Mouse (Mus musculus): ENCODE data around the gene Irf7. TPM values are rescaled to one million over a fixed set of nuclear protein-coding genes. Genes with fewer than 3 reads are reported as not detected.

Irf7 gene
- polyA plus RNA-seq, 2 experiments, result 4.8 to 5.4 TPM

- peak overlapping the region; percentile 60 to 63 for H3K4me3 ChIP-seq (ENCODE audit: insufficient read depth in 1 of 2, low read depth in 2 of 2, low read length in 2 of 2)
- 82% methylated on average over 11 of the region's 11 CpGs for WGBS (ENCODE audit: insufficient replicate concordance)
- no peak for ATAC-seq (ENCODE audit: insufficient read depth)
- peak overlapping the region; percentile 74 for H3K4me2 ChIP-seq (ENCODE audit: low read depth)
- H3K9ac ChIP-seq (replicated peaks), result no peak overlapping the region
- no peaks in the 10 kb centered on the region for H3K9me3 ChIP-seq (ENCODE audit: control insufficient read depth, low read length)
- peaks cover 6% of the 10 kb centered on the region; the same call in 1 of the 2 replicates for H3K36me3 ChIP-seq (replicated peaks; ENCODE audit: control insufficient read depth, insufficient read depth, low read depth)
- TF ChIP-seq EP300 (IDR thresholded peaks at IDR 0.05; ENCODE audit: low read depth), result no peak
- no peak for TF ChIP-seq CTCF (IDR thresholded peaks at IDR 0.05; ENCODE audit: low read depth)
- no peak overlapping the region for H3K27ac ChIP-seq
- H3K27me3 ChIP-seq (ENCODE audit: control insufficient read depth, insufficient read depth, low read length), result no peaks in the 10 kb centered on the region
- H3K4me1 ChIP-seq (replicated peaks; ENCODE audit: control insufficient read depth in 2 of 2, insufficient read depth in 2 of 2, low read length in 1 of 2), result peaks cover 20 to 51% of the 10 kb centered on the region in 2 experiments
- no peak for DNase-seq (ENCODE audit: low read depth in 3 of 3, low spot score in 3 of 3)
These were observed 49.4 kb downstream of the Irf7 start for GRCm38 (mm10) chr7:141216894-141217293.

DNA sequence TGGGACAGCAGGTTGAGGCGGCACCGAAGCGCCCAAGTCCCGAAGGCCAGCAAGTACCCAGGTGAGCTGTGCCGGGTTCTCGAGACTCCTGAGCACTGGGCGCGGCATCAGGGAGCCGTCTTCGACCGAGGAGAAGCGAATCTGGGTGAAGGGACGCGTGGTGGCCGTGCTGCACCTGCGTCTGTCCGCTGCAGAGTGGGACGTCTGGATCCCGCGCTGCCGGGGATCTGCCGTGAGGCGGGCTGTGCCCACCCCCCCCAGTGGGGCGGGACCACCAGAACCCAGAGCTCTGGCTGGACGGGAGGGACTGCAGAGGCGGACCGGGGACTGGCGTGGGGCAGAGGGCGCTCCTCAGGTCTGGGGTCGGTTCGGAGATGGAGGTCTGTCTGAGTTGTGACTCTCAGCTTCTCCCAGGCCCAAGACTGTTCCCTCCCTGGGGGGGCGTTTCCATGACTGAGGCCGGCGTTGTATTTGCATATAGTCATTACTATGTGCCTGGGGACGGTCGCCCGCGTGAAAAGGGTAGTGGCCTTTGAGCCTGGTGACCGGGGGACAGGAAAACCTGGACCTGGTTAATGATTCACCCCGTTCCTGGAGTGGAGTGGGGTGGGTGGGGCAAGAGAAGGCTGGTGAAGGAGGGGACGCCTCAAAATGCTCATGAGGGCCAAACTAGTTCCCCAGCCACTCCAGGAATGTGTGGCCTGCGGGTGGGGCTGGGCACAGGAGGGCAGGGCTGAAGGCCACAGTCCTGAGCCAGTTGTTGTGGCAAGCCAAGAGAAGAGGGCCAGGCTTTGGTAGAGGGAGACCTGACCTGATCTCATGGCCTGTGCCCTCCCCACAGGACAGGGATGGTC, 50.2 kb downstream of the Irf7 start:
- no peak for TF ChIP-seq EP300 (IDR thresholded peaks at IDR 0.05; ENCODE audit: low read depth)
- no peak for TF ChIP-seq CTCF (IDR thresholded peaks at IDR 0.05; ENCODE audit: low read depth)
- peaks cover 18 to 49% of the 10 kb centered on the region in 2 experiments for H3K4me1 ChIP-seq (replicated peaks; ENCODE audit: control insufficient read depth in 2 of 2, insufficient read depth in 2 of 2, low read length in 1 of 2)
- H3K9ac ChIP-seq (replicated peaks), result peak overlapping the region; percentile 64
- 2% methylated on average over 42 of the region's 42 CpGs for WGBS (ENCODE audit: insufficient replicate concordance)
- H3K9me3 ChIP-seq (ENCODE audit: control insufficient read depth, low read length), result no peaks in the 10 kb centered on the region
- peak in 2 of 3 experiments; percentile 49 to 55 for DNase-seq (ENCODE audit: low read depth in 3 of 3, low spot score in 3 of 3)
- no peaks in the 10 kb centered on the region for H3K27me3 ChIP-seq (ENCODE audit: control insufficient read depth, insufficient read depth, low read length)
- H3K4me3 ChIP-seq (ENCODE audit: insufficient read depth in 1 of 2, low read depth in 2 of 2, low read length in 2 of 2), result peak overlapping the region; percentile 60 to 63
- ATAC-seq (ENCODE audit: insufficient read depth), result peak; percentile 51
- H3K4me2 ChIP-seq (ENCODE audit: low read depth), result peak overlapping the region; percentile 74
- H3K36me3 ChIP-seq (replicated peaks; ENCODE audit: control insufficient read depth, insufficient read depth, low read depth), result peaks cover 6% of the 10 kb centered on the region; the same call in 1 of the 2 replicates
- H3K27ac ChIP-seq, result peak overlapping the region; percentile 48

GRCm38 (mm10) chr7:141215101-141215879, 51.0 kb downstream of the Irf7 start, which contains the start of gene Rassf7:
Rassf7 (plus strand) TSS chr7:141215860.
- peak within 1 kb of the TSS; percentile 64 for H3K9ac ChIP-seq (replicated peaks)
- peaks cover 6% of the 10 kb centered on the region; the same call in 1 of the 2 replicates for H3K36me3 ChIP-seq (replicated peaks; ENCODE audit: control insufficient read depth, insufficient read depth, low read depth)
- H3K27ac ChIP-seq, result peak within 1 kb of the TSS; percentile 71
- peak within 1 kb of the TSS; percentile 60 to 63 for H3K4me3 ChIP-seq (ENCODE audit: insufficient read depth in 1 of 2, low read depth in 2 of 2, low read length in 2 of 2)
- TF ChIP-seq EP300 (IDR thresholded peaks at IDR 0.05; ENCODE audit: low read depth) (no peak), CTCF (IDR thresholded peaks at IDR 0.05; ENCODE audit: low read depth) (no peak)
- DNase-seq (ENCODE audit: low read depth in 3 of 3, low spot score in 3 of 3) (peak; percentile 95 to 97 (median 96)), ATAC-seq (ENCODE audit: insufficient read depth) (peak; percentile 93)
- H3K4me2 ChIP-seq (ENCODE audit: low read depth), result peak within 1 kb of the TSS; percentile 74
- peaks cover 21 to 49% of the 10 kb centered on the region in 2 experiments for H3K4me1 ChIP-seq (replicated peaks; ENCODE audit: control insufficient read depth in 2 of 2, insufficient read depth in 2 of 2, low read length in 1 of 2)
- WGBS (ENCODE audit: insufficient replicate concordance), result 4% methylated on average over 40 of the region's 41 CpGs
- H3K27me3 ChIP-seq (ENCODE audit: control insufficient read depth, insufficient read depth, low read length), result no peaks in the 10 kb centered on the region
- H3K9me3 ChIP-seq (ENCODE audit: control insufficient read depth, low read length), result no peaks in the 10 kb centered on the region

DNA sequence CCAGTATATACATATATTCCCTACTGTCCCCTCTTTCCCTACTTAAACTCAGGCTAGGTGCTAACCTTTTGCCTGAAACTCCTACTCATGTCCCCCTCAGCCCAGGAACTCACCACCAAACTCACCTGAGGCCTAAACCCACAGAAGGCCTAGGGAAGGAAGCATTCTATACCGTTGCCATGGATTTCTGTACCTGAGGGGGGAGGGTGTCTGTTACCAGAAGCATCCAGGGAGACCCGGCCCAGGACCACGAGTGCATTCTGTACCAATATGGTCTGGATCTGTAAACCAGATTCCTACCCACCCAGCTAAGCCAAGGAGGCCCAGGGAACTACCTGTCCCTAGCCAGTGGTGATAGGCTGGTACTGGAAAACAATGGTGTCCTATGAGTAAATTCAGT, 52.0 kb downstream of the Irf7 start:
- WGBS (ENCODE audit: insufficient replicate concordance), result 67% methylated on average over 3 of the region's 3 CpGs
- peaks cover 31 to 51% of the 10 kb centered on the region in 2 experiments for H3K4me1 ChIP-seq (replicated peaks; ENCODE audit: control insufficient read depth in 2 of 2, insufficient read depth in 2 of 2, low read length in 1 of 2)

More for the DNA sequence above, 52.0 kb downstream of the Irf7 start:
- Histone ChIP-seq H3K4me2 (ENCODE audit: low read depth) (no peak overlapping the region), H3K27me3 (ENCODE audit: control insufficient read depth, insufficient read depth, low read length) (no peaks in the 10 kb centered on the region), H3K27ac (peak overlapping the region; percentile 38), H3K9ac (replicated peaks) (no peak overlapping the region), H3K4me3 (ENCODE audit: insufficient read depth in 1 of 2, low read depth in 2 of 2, low read length in 2 of 2) (no peak overlapping the region), H3K9me3 (ENCODE audit: control insufficient read depth, low read length) (no peaks in the 10 kb centered on the region), H3K36me3 (replicated peaks; ENCODE audit: control insufficient read depth, insufficient read depth, low read depth) (peaks cover under 1% of the 10 kb centered on the region; the same call in 1 of the 2 replicates)
- ATAC-seq (ENCODE audit: insufficient read depth) (no peak), DNase-seq (ENCODE audit: low read depth in 3 of 3, low spot score in 3 of 3) (no peak)
- TF ChIP-seq EP300 (IDR thresholded peaks at IDR 0.05; ENCODE audit: low read depth) (no peak), CTCF (IDR thresholded peaks at IDR 0.05; ENCODE audit: low read depth) (no peak)

Data from liver, embryonic 14.5 days (tissue).